Mouse (Mus musculus): Measurements from ENCODE around the gene Pi4ka. TPM values are rescaled to one million over a fixed set of nuclear protein-coding genes. Genes with fewer than 3 reads are reported as not detected.
A peak's percentile ranks its signal among the peaks of the same experiment; 100 is the strongest.
"Not testable (repeated sequence)": the region's sequence is repeated elsewhere in the genome, so short reads cannot be mapped to it uniquely, and the experiment has no call there.

The Pi4ka gene
- polyA plus RNA-seq, 1 experiment from 2014 or later: 62.1 TPM

DNA sequence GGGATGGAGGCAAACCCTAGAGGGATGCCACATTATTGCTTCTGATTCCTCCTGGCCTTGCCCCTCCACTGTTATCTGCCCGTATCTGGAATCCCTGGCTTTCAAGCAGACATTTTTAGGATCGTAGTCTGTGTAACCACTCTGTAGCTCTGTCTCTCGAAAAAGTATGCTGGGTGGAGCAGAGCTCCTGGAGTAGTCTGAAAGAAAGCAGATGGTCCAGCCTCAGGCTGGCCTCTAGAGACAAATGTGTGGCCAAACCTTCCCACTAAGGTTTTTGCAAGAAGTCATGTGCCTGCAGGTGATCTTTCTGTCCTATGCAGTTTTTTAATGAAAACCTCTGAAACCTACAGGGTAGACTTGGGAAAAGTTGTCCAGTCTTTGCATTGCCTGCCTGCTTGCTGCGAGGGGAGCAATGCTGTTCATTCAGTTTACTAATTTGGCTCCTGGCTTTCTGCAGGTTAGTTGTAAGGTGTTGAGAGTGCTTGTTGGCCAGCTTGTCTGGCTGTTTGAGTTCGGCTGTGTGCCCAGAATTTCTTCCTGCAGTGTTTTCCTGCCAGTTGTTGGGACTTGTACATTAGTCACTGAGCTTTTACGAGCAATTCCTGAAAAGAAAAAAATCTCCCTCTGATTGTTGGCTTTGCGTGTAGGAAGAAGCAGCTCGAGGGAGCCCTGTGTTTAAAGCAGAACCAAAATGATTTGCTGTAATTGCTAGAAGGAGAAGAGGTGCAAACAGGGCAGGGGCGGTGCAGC lies 171.0 kb downstream of the Pi4ka start:
- ATAC-seq (ENCODE audit: low FRiP score): no peak
- no peaks in the 10 kb centered on the region for H3K36me3 ChIP-seq
- H3K4me2 ChIP-seq: peak overlapping the region; percentile 87
- WGBS: 55% methylated on average over 9 of the region's 9 CpGs
- peak overlapping the region; percentile 95 for H3K9ac ChIP-seq
- peak overlapping the region; percentile 97 for H3K27ac ChIP-seq
- peaks cover 60% of the 10 kb centered on the region for H3K4me1 ChIP-seq (replicated peaks)
- H3K4me3 ChIP-seq: peak overlapping the region; percentile 84
- no peaks in the 10 kb centered on the region for H3K9me3 ChIP-seq
- no peaks in the 10 kb centered on the region for H3K27me3 ChIP-seq

DNA sequence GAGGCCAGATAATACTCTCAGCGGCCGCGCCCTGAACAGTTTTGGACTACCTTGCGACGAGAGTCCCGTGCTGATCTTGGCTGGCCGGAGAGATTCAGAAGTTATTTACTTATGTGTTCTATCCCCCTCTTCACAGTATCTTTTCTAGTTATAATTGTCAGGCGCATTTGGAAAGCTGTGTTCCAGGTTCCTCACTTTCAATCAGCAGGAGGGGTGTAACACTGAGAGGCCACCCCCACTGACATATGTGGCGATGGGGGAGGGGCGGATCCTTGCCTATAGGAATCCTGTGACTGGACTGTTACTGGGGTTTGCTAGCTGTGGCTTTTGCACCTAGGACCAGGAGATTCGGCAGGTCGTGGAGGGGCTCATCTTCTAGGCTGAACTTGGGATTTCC lies 171.6 kb downstream of the Pi4ka start:
- no peak for ATAC-seq (ENCODE audit: low FRiP score)

DNA sequence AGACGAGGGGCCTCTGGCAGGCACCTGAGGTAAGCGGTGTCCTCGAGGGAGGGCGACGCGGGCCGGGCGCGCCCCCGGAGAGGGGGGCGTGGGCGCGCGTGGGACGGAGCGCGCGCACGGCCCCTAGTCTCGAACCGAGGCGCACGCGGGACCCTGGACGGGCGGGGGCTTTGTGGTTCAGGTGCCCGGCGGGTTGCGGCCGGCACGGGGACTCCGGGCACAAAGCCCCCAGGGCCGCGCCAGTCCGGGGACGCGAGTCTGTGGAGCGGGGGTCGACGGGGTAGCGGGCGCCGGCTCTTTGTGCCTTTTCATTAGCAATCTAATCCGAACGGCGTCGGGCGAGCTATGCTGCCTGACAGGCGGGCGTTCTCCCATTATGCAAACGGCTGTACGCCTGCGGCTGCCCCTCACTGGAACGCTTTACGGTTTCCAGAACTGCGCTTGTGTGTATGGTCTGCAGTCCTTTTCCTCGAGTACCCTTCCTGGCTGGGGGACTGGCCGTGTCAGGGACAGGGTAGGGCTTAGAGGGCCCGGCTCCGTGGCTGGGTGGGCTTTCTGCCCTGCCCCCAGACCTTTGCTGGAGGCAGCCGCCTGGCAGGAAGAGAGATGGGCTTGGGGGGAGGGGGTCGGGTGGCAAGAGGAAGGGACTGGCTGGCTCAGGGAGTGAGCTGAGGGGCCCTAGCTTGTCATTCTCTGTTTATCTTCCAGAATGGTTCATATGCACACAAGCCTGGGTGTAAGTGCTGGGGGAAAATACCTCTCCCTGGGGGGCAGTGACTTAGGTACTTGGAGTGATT lies 172.2 kb downstream of the Pi4ka start:
- H3K9me3 ChIP-seq: no peaks in the 10 kb centered on the region
- peak overlapping the region; percentile 87 for H3K4me2 ChIP-seq
- H3K4me1 ChIP-seq (replicated peaks): peaks cover 49% of the 10 kb centered on the region
- WGBS: under 1% methylated on average over 61 of the region's 62 CpGs
- no peaks in the 10 kb centered on the region for H3K36me3 ChIP-seq
- H3K27ac ChIP-seq: peak overlapping the region; percentile 97
- peak overlapping the region; percentile 84 for H3K4me3 ChIP-seq
- ATAC-seq (ENCODE audit: low FRiP score): peak; percentile 80
- H3K27me3 ChIP-seq: no peaks in the 10 kb centered on the region
- peak overlapping the region; percentile 95 for H3K9ac ChIP-seq

More for the DNA sequence above, 171.6 kb downstream of the Pi4ka start:
- H3K4me3 ChIP-seq: peak overlapping the region; percentile 84
- peak overlapping the region; percentile 97 for H3K27ac ChIP-seq
- H3K27me3 ChIP-seq: no peaks in the 10 kb centered on the region
- H3K9ac ChIP-seq: peak overlapping the region; percentile 95
- peak overlapping the region; percentile 87 for H3K4me2 ChIP-seq
- WGBS: 2% methylated on average over 12 of the region's 12 CpGs
- no peaks in the 10 kb centered on the region for H3K9me3 ChIP-seq
- H3K4me1 ChIP-seq (replicated peaks): peaks cover 55% of the 10 kb centered on the region
- H3K36me3 ChIP-seq: no peaks in the 10 kb centered on the region

DNA sequence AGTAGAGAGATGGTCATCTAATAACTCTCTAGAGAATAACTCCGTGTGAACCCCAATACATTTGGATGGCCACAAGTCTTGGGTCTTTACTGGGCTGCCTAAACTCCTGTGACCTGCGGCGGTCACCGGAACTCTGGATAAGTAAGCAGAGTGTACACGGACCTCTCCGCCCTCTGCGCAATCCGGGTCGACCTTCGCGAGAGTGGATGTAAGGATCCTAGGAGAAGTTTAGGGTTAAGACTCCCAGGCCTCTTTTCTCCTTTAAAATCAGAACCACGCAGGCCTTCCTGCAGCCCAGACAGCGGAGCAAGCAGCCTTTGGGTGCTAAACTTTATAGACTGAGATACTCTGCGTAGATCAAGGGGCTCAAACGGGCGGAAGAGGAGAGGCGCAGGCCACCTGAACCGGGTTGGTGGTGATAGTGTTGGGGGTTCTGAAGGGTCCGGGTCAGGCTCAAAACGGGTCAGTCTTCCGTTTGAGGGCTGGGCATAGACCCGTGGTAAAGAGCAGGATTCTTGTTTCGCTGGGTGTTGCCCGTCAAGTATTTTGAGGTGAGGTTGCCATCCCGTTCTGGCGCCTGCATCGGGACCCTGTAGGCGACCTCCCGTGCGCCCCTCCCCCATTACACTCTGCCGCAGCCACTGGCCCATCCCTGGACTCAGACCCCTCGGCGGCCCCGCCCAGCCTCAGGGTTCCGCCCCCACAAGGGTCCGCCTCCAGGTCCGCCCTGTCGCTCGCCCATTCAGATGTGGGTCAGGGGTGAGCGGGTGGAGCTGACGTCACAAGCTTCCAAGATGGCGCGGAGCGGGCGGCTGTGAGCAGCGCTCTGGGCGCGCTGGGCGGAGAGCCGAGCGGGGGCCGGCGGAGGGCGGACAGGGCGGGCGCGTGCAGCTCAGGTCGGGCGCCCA lies 173.1 kb downstream of the Pi4ka start, which contains the start of gene Hic2:
Hic2 (plus strand) TSS at position 779 of the 908 bp plus-strand sequence.
- peak within 1 kb of the TSS; percentile 95 for H3K9ac ChIP-seq
- no peaks in the 10 kb centered on the region for H3K27me3 ChIP-seq
- peak within 1 kb of the TSS; percentile 84 for H3K4me3 ChIP-seq
- peaks cover 40% of the 10 kb centered on the region for H3K4me1 ChIP-seq (replicated peaks)
- H3K36me3 ChIP-seq: no peaks in the 10 kb centered on the region
- no peaks in the 10 kb centered on the region for H3K9me3 ChIP-seq
- ATAC-seq (ENCODE audit: low FRiP score): peak; percentile 95
- peak within 1 kb of the TSS; percentile 87 for H3K4me2 ChIP-seq
- peak within 1 kb of the TSS; percentile 97 for H3K27ac ChIP-seq
- 1% methylated on average over 59 of the region's 59 CpGs for WGBS

DNA sequence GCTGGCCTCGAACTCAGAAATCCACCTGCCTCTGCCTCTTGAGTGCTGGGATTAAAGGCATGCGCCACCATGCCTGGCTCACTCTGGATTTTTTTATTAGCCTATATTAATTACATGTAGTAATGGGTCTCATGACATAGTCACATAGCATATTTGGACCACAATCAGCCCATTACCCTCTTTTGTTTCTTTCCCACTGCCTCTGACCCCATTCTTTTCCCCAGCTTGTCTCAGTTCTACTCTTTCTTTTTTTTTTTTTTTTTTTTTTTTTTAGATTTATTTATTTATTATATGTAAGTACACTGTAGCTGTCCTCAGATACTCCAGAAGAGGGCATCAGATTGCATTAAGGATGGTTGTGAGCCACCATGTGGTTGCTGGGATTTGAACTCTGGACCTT lies 174.6 kb downstream of the Pi4ka start:
- not testable (repeated sequence) for ATAC-seq (ENCODE audit: low FRiP score); H3K4me2 ChIP-seq; H3K27ac ChIP-seq; H3K9me3 ChIP-seq; H3K36me3 ChIP-seq; H3K4me3 ChIP-seq; H3K27me3 ChIP-seq; H3K9ac ChIP-seq
- peaks cover 27% of the 10 kb centered on the region for H3K4me1 ChIP-seq (replicated peaks)
- 93% methylated on average over 2 of the region's 2 CpGs for WGBS

Other genes starting within 250 kb of the Pi4ka start
- 313 and 319 TPM in 2 replicates for gene Ube2l3, start 203.7 kb downstream of the Pi4ka start, polyA plus RNA-seq (2015; fragmentation: Nextera tagmentation; extraction: Ambion mirVana)
- 1.8 and 1.9 TPM in 2 replicates for gene Rimbp3, start 197.7 kb downstream of the Pi4ka start, polyA plus RNA-seq (2015; fragmentation: Nextera tagmentation; extraction: Ambion mirVana)
- 9.0 and 9.4 TPM in 2 replicates for gene Hic2, start 172.7 kb downstream of the Pi4ka start, polyA plus RNA-seq (2015; fragmentation: Nextera tagmentation; extraction: Ambion mirVana)
- 32.6 and 33.3 TPM in 2 replicates for gene Tmem191c, start 130.2 kb downstream of the Pi4ka start, polyA plus RNA-seq (2015; fragmentation: Nextera tagmentation; extraction: Ambion mirVana)
- 1.2 and 1.4 TPM in 2 replicates for gene Serpind1, start 74.9 kb downstream of the Pi4ka start, polyA plus RNA-seq (2015; fragmentation: Nextera tagmentation; extraction: Ambion mirVana)
- 22.6 and 23.1 TPM in 2 replicates for gene Snap29, start 328 bp downstream of the Pi4ka start, polyA plus RNA-seq (2015; fragmentation: Nextera tagmentation; extraction: Ambion mirVana)
- gene Crkl, start 45.7 kb upstream of the Pi4ka start, polyA plus RNA-seq (2015; fragmentation: Nextera tagmentation; extraction: Ambion mirVana): 79.1 and 86.2 TPM in 2 replicates
- 5.7 and 6.3 TPM in 2 replicates for gene Aifm3, start 83.3 kb upstream of the Pi4ka start, polyA plus RNA-seq (2015; fragmentation: Nextera tagmentation; extraction: Ambion mirVana)
- 133 TPM in 2 replicates for gene Lztr1, start 102.4 kb upstream of the Pi4ka start, polyA plus RNA-seq (2015; fragmentation: Nextera tagmentation; extraction: Ambion mirVana)
- 68.2 and 69.0 TPM in 2 replicates for gene Thap7, start 124.8 kb upstream of the Pi4ka start, polyA plus RNA-seq (2015; fragmentation: Nextera tagmentation; extraction: Ambion mirVana)
- gene Lrrc74b, start 154.9 kb upstream of the Pi4ka start, polyA plus RNA-seq (2015; fragmentation: Nextera tagmentation; extraction: Ambion mirVana): 0.75 and 1.3 TPM in 2 replicates
- gene P2rx6, start 155.6 kb upstream of the Pi4ka start, polyA plus RNA-seq (2015; fragmentation: Nextera tagmentation; extraction: Ambion mirVana): 1.9 and 2.1 TPM in 2 replicates
- 20.2 and 21.0 TPM in 2 replicates for gene Slc7a4, start 176.9 kb upstream of the Pi4ka start, polyA plus RNA-seq (2015; fragmentation: Nextera tagmentation; extraction: Ambion mirVana)
- gene Smpd4, start 213.0 kb upstream of the Pi4ka start, polyA plus RNA-seq (2015; fragmentation: Nextera tagmentation; extraction: Ambion mirVana): 23.8 and 27.2 TPM in 2 replicates
- 7.0 and 7.8 TPM in 2 replicates for gene Ccdc74a, start 240.2 kb upstream of the Pi4ka start, polyA plus RNA-seq (2015; fragmentation: Nextera tagmentation; extraction: Ambion mirVana)